ENCODE assay signal across 19 mouse cellular contexts in genomic region chr5:108250033-108250432, GRCm38 (mm10). TPM values are rescaled to one million over a fixed set of nuclear protein-coding genes. Genes with fewer than 3 reads are reported as not detected.
DNase-seq lines count a peak whose midpoint lies in the region; ATAC-seq and TF ChIP-seq lines count a peak whose summit lies in the region.
"Had no signal": no experiment of that assay in that cellular context is flagged by ENCODE, and none has a peak within 500 bp of the region (broad histone marks: within the 10 kb centered on the region; RNA-seq: fewer than 3 reads in every experiment).

No protein-coding gene starts in this region.

- no peaks in the 10 kb centered on the region for H3K36me3 ChIP-seq in intestine, embryonic 15.5 days
- no peaks in the 10 kb centered on the region for H3K36me3 ChIP-seq in intestine, postnatal 0 days (ENCODE audit: control insufficient read depth, insufficient read depth)
- no peaks in the 10 kb centered on the region for H3K36me3 ChIP-seq in intestine, embryonic 16.5 days (ENCODE audit: control insufficient read depth, insufficient read depth, low read length)
- H3K36me3 ChIP-seq: G1E had no signal

- H3K27ac ChIP-seq in intestine, embryonic 15.5 days, result no peak overlapping the region
- no peak overlapping the region for H3K27ac ChIP-seq in intestine, postnatal 0 days (ENCODE audit: low read depth, low read length)
- no peak overlapping the region for H3K27ac ChIP-seq in intestine, embryonic 16.5 days (ENCODE audit: low read length)

- DNase-seq in thymus, postnatal 14 days, result no peak
- DNase-seq: adrenal gland, adult 2 months; adrenal gland, adult 8-10 months; adrenal gland, postnatal 10 days; adrenal gland, postnatal 14 days; adrenal gland, postnatal 25 days; adrenal gland, postnatal 36 days; B cell, adult 2 months; cerebellum, adult 11 months; cerebellum, adult 11-12 months; cerebellum, adult 18-20 months had no signal

- H3K4me2 ChIP-seq in intestine, embryonic 15.5 days (replicated peaks), result no peak overlapping the region
- H3K4me2 ChIP-seq in intestine, postnatal 0 days (replicated peaks; ENCODE audit: low read depth), result no peak overlapping the region
- no peak overlapping the region for H3K4me2 ChIP-seq in intestine, embryonic 16.5 days (ENCODE audit: low read depth, low read length)

- no peaks in the 10 kb centered on the region for H3K27me3 ChIP-seq in intestine, embryonic 15.5 days (replicated peaks)
- H3K27me3 ChIP-seq in intestine, postnatal 0 days (replicated peaks; ENCODE audit: control insufficient read depth, insufficient read depth, low read length), result no peaks in the 10 kb centered on the region
- no peaks in the 10 kb centered on the region for H3K27me3 ChIP-seq in intestine, embryonic 16.5 days (replicated peaks; ENCODE audit: control insufficient read depth, insufficient read depth, low read length)
- H3K27me3 ChIP-seq: CH12.LX had no signal

- H3K4me3 ChIP-seq in intestine, embryonic 15.5 days (replicated peaks), result no peak overlapping the region
- H3K4me3 ChIP-seq in intestine, postnatal 0 days (ENCODE audit: low read depth, low read length), result no peak overlapping the region
- H3K4me3 ChIP-seq in intestine, embryonic 16.5 days (ENCODE audit: low read length), result no peak overlapping the region

- H3K9me3 ChIP-seq in intestine, embryonic 15.5 days, result no peaks in the 10 kb centered on the region
- H3K9me3 ChIP-seq in intestine, postnatal 0 days (ENCODE audit: control insufficient read depth), result no peaks in the 10 kb centered on the region
- no peaks in the 10 kb centered on the region for H3K9me3 ChIP-seq in intestine, embryonic 16.5 days (ENCODE audit: control insufficient read depth, low read length)
- H3K9me3 ChIP-seq: G1E had no signal

- H3K9ac ChIP-seq in intestine, embryonic 15.5 days, result no peak overlapping the region
- H3K9ac ChIP-seq in intestine, postnatal 0 days (ENCODE audit: low read depth, low read length), result no peak overlapping the region
- H3K9ac ChIP-seq in intestine, embryonic 16.5 days (ENCODE audit: low read depth, low read length), result no peak overlapping the region

- ATAC-seq in intestine, embryonic 15.5 days, result peak; percentile 75; the same call in 1 of the 2 replicates
- no peak for ATAC-seq in intestine, postnatal 0 days
- ATAC-seq in intestine, embryonic 16.5 days, result peak; percentile 77
- ATAC-seq: activated CD4-positive, CD25-positive, alpha-beta regulatory T cell, adult 4 months; CD4-positive, CD25-positive, alpha-beta regulatory T cell, adult 4 months; Patski had no signal

- H3K4me1 ChIP-seq in intestine, embryonic 15.5 days (replicated peaks), result no peaks in the 10 kb centered on the region
- H3K4me1 ChIP-seq in intestine, postnatal 0 days (replicated peaks; ENCODE audit: control insufficient read depth, insufficient read depth, low read length), result no peaks in the 10 kb centered on the region
- H3K4me1 ChIP-seq in intestine, embryonic 16.5 days (ENCODE audit: control insufficient read depth, insufficient read depth, low read length), result no peaks in the 10 kb centered on the region

- no peak for TF ChIP-seq CTCF in intestine, postnatal 0 days (IDR thresholded peaks at IDR 0.05; ENCODE audit: low read depth)

- 68% methylated on average over 2 of the region's 2 CpGs for WGBS in intestine, embryonic 15.5 days
- 31% methylated on average over 2 of the region's 2 CpGs for WGBS in intestine, postnatal 0 days
- WGBS in intestine, embryonic 16.5 days, result 50% methylated on average over 2 of the region's 2 CpGs

RNA-seq across cellular contexts. Expression of gene Dr1, which starts 18.7 kb away (rescaled TPM):
- polyA plus RNA-seq in intestine, embryonic 15.5 days (2015; fragmentation: Nextera tagmentation; extraction: Ambion mirVana), result 40.2 and 44.1 TPM in 2 replicates
- 29.8 and 31.8 TPM in 2 replicates for polyA plus RNA-seq in intestine, postnatal 0 days (2015; fragmentation: Nextera tagmentation; extraction: Ambion mirVana)
- 38.6 and 39.3 TPM in 2 replicates for polyA plus RNA-seq in intestine, embryonic 16.5 days (2015; fragmentation: Nextera tagmentation; extraction: Ambion mirVana)
